Mouse (Mus musculus): ENCODE data around the gene Fam229b. TPM values are rescaled to one million over a fixed set of nuclear protein-coding genes. Genes with fewer than 3 reads are reported as not detected.

Fam229b gene
- total RNA-seq, 2 experiments from 2014 or later, result 14.5 to 14.7 TPM

- no peak for DNase-seq (ENCODE audit: low spot score in 2 of 2)
These were observed 5.0 kb upstream of the Fam229b start for GRCm38 (mm10) chr10:39138761-39139160.

- no peak for DNase-seq (ENCODE audit: low spot score in 2 of 2)
These were observed 4.1 kb upstream of the Fam229b start for GRCm38 (mm10) chr10:39137766-39138165.

- DNase-seq (ENCODE audit: low spot score in 2 of 2), result no peak
These were observed 12.3 kb downstream of the Fam229b start for GRCm38 (mm10) chr10:39121412-39121811.

- no peak for DNase-seq (ENCODE audit: low spot score in 2 of 2)
These were observed 24.2 kb downstream of the Fam229b start for GRCm38 (mm10) chr10:39109489-39109874.

- DNase-seq (ENCODE audit: low spot score in 2 of 2), result no peak
These were observed 24.8 kb downstream of the Fam229b start for GRCm38 (mm10) chr10:39108837-39109488.

- no peak for DNase-seq (ENCODE audit: low spot score in 2 of 2)
These were observed 26.8 kb downstream of the Fam229b start for GRCm38 (mm10) chr10:39106935-39107334.

- no peak for DNase-seq (ENCODE audit: low spot score in 2 of 2)
These were observed 27.3 kb downstream of the Fam229b start for GRCm38 (mm10) chr10:39106413-39106812.

GRCm38 (mm10) chr10:39104803-39105449 lies 28.8 kb downstream of the Fam229b start:
- DNase-seq (ENCODE audit: low spot score in 2 of 2), result no peak

- DNase-seq (ENCODE audit: low spot score in 2 of 2), result no peak
These were observed 35.0 kb downstream of the Fam229b start for GRCm38 (mm10) chr10:39098746-39099145.

GRCm38 (mm10) chr10:39096981-39097380 lies 36.7 kb downstream of the Fam229b start:
- peak; percentile 36 to 55 for DNase-seq (ENCODE audit: low spot score in 2 of 2)

- DNase-seq (ENCODE audit: low spot score in 2 of 2), result no peak
These were observed 61.7 kb downstream of the Fam229b start for GRCm38 (mm10) chr10:39072048-39072447.

Other genes starting within 250 kb of the Fam229b start
- 1 to 10 TPM; 8.6 to 9.5 TPM for gene Lama4, start 168.4 kb downstream of the Fam229b start, total RNA-seq (2021)
- gene Tube1, start 62 bp upstream of the Fam229b start, total RNA-seq (2021), result 1 to 10 TPM; 2.5 to 3.0 TPM
- under 1 TPM; 0.23 to 0.60 TPM for gene Ccn6, start 29.9 kb upstream of the Fam229b start, total RNA-seq (2021)
- gene Fyn, start 234.9 kb upstream of the Fam229b start, total RNA-seq (2021), result 100 to 1,000 TPM; 107 TPM

All from left cerebral cortex, adult 18-20 months (tissue).